Mouse (Mus musculus) liver, embryonic 14.5 days (tissue): ENCODE data around the gene Cd300ld3.

Experiments
- CTCF ChIP-seq: IDR thresholded peaks from 2 replicates; pipeline ENCODE4 v1.5.1; 2016; ENCODE audit warnings: antibody characterized with exemption, low read depth, control low read depth
- EP300 ChIP-seq: IDR thresholded peaks from 2 replicates; pipeline ENCODE4 v1.6.1; 2016; ENCODE audit warnings: antibody characterized with exemption, low read depth

- TF ChIP-seq CTCF (no peak), EP300 (no peak)
Measured at GRCm38 (mm10) chr11:115071631-115072294, 23.6 kb upstream of the Cd300ld3 start.
